Mouse (Mus musculus) hindbrain, postnatal 0 days (tissue): Measurements from ENCODE around the gene Cmtm8. TPM values are rescaled to one million over a fixed set of nuclear protein-coding genes. Genes with fewer than 3 reads are reported as not detected.

Source experiments
- ATAC-seq: fragments of 200-750 bp; cut with Nextera tagmentation; 2 replicates; pipeline ENCODE4 v1.8.0; 2017; ENCODE audit warnings: mild to moderate bottlenecking, moderate TSS enrichment, moderate library complexity
- DNase-seq: peaks from one replicate; pipeline ENCODE4 v3.0.0-alpha.2; 2015; ENCODE audit warnings: low spot score
- H3K27ac ChIP-seq: fragments of 300-500 bp; sonication (generic); 2 replicates; pipeline ENCODE4 v1.5.1; 2014; ENCODE audit warnings: mild to moderate bottlenecking
- H3K27me3 ChIP-seq: fragments of 300-500 bp; sonication (generic); 2 replicates; pipeline ENCODE4 v1.6.1; 2014; ENCODE audit warnings: low read length, mixed read lengths; ENCODE audit not compliant: insufficient read depth
- H3K36me3 ChIP-seq: fragments of 300-500 bp; sonication (generic); 2 replicates; pipeline ENCODE4 v1.6.1; 2014; ENCODE audit warnings: low read length, mixed read lengths; ENCODE audit not compliant: insufficient read depth
- H3K4me1 ChIP-seq: fragments of 300-500 bp; sonication (generic); 2 replicates; pipeline ENCODE4 v1.6.1; 2014; ENCODE audit warnings: antibody characterized with exemption, low read length, mixed read lengths; ENCODE audit not compliant: insufficient read depth
- H3K4me2 ChIP-seq: fragments of 300-500 bp; sonication (generic); 2 replicates; pipeline ENCODE4 v1.6.1; 2014; ENCODE audit warnings: low read depth, mild to moderate bottlenecking, low read length, moderate library complexity, mixed read lengths
- H3K4me3 ChIP-seq: fragments of 300-500 bp; sonication (generic); 2 replicates; pipeline ENCODE4 v1.5.1; 2014; ENCODE audit warnings: low read length
- H3K9ac ChIP-seq: fragments of 300-500 bp; sonication (generic); replicated peaks from 2 replicates; pipeline ENCODE4 v1.6.1; 2014; ENCODE audit warnings: mild to moderate bottlenecking, low read length, moderate library complexity, mixed read lengths
- H3K9me3 ChIP-seq: fragments of 300-500 bp; sonication (generic); 2 replicates; pipeline ENCODE4 v1.6.1; 2016; ENCODE audit warnings: low read length, mixed read lengths
- CTCF ChIP-seq: IDR thresholded peaks from 2 replicates; pipeline ENCODE4 v1.5.1; 2016; ENCODE audit warnings: antibody characterized with exemption, control low read depth, low read depth
- WGBS: fragments of 180-500 bp; shearing (Covaris S2); extraction: QIAGEN DNeasy Blood & Tissue Kit; methylation state at CpG from one replicate; pipeline ENCODE4 v1.1.7; 2014; 5-methylcytosine and 5-hydroxymethylcytosine counted together
- polyA plus RNA-seq: library from polyadenylated mRNA; unstranded; fragments of >200 nt; fragmentation: Nextera tagmentation; extraction: Ambion mirVana; gene quantifications from 2 replicates; pipeline ENCODE4 v1.2.1, GENCODE M21; 2015
- total RNA-seq: library from RNA; depleted of rRNA; stranded (reverse); fragments of >200 nt; gene quantifications from 2 replicates; pipeline ENCODE4 v1.2.3, GENCODE M21; 2014

Gene Cmtm8
- total and polyA plus RNA-seq, 2 experiments from 2014 or later, result 5.9 to 6.6 TPM

DNA sequence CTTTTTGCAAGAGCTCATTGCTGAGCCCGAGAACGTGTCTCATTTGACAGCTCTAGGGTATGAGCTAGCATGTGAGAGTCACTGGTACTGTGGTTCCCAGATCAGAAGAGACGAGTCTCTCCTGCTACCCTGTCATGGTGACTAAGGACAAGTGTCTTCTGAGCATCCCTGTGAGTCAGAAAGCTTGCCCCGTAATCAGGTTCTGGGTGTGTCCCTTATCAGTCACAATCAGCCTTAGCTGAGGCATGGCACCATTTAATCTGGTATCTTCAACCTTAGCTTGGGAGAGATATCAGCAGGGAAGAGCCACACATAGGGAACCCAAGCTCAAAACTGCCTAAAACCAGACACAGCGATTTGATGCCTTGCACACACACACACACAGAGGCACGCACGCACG lies 55.3 kb downstream of the Cmtm8 start:
- Histone ChIP-seq H3K9ac (no peak overlapping the region), H3K4me2 (no peak overlapping the region), H3K36me3 (no peaks in the 10 kb centered on the region), H3K4me3 (no peak overlapping the region), H3K27ac (no peak overlapping the region), H3K4me1 (no peaks in the 10 kb centered on the region), H3K27me3 (no peaks in the 10 kb centered on the region; the same call in 1 of the 2 replicates), H3K9me3 (no peaks in the 10 kb centered on the region)
- ATAC-seq (no peak), DNase-seq (no peak)
- no peak for TF ChIP-seq CTCF
- WGBS, result 92% methylated on average over 8 of the region's 8 CpGs

DNA sequence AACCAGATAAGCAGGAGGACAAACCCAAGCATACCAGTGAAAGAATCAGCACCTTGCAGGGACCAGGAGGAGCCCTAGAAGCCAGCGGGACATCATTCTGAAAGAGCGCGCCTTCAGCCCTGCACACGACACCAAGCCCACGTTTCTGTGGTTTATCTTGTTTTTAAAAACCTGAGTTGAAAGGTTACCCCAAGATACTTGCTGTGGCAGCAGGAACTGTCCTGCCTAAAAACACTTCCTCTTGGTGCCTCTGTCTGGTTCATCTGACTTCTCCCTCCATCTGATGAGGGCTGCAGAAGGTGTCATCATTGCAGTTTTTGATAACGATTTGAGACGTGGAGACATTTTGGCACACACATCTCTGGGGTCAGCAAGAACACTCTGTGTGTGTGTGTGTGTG lies 56.2 kb downstream of the Cmtm8 start:
- no peak overlapping the region for H3K9ac ChIP-seq
- WGBS, result 94% methylated on average over 7 of the region's 7 CpGs
- no peak overlapping the region for H3K4me3 ChIP-seq
- DNase-seq (no peak), ATAC-seq (no peak)
- H3K4me1 ChIP-seq, result no peaks in the 10 kb centered on the region
- no peaks in the 10 kb centered on the region for H3K36me3 ChIP-seq
- no peak overlapping the region for H3K4me2 ChIP-seq
- H3K27ac ChIP-seq, result no peak overlapping the region
- H3K9me3 ChIP-seq, result no peaks in the 10 kb centered on the region
- H3K27me3 ChIP-seq, result no peaks in the 10 kb centered on the region; the same call in 1 of the 2 replicates
- TF ChIP-seq CTCF, result no peak

DNA sequence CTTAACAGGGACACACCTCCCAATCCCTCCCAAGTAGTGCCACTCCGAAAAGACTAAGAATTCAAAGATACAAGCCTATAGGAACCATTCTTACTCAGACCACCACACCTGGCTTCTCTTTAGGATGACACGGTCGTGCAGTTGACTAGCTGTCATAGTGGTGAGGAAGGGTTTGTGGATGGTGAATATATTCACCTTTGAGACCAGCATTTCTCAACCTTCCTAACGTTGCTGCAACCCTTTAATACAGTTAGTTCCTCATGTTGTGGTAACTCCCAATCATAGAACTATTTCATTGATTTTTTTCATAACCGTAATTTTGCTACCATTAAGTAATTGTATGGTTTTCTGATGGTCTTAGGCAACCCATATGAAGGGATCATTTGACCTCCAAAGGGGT lies 56.8 kb downstream of the Cmtm8 start:
- H3K9ac ChIP-seq, result no peak overlapping the region
- no peaks in the 10 kb centered on the region for H3K9me3 ChIP-seq
- DNase-seq (no peak), ATAC-seq (no peak)
- no peaks in the 10 kb centered on the region for H3K4me1 ChIP-seq
- 95% methylated on average over 5 of the region's 5 CpGs for WGBS
- no peak for TF ChIP-seq CTCF
- H3K4me3 ChIP-seq, result no peak overlapping the region
- H3K4me2 ChIP-seq, result no peak overlapping the region
- H3K36me3 ChIP-seq, result no peaks in the 10 kb centered on the region
- no peak overlapping the region for H3K27ac ChIP-seq
- no peaks in the 10 kb centered on the region; the same call in 1 of the 2 replicates for H3K27me3 ChIP-seq

DNA sequence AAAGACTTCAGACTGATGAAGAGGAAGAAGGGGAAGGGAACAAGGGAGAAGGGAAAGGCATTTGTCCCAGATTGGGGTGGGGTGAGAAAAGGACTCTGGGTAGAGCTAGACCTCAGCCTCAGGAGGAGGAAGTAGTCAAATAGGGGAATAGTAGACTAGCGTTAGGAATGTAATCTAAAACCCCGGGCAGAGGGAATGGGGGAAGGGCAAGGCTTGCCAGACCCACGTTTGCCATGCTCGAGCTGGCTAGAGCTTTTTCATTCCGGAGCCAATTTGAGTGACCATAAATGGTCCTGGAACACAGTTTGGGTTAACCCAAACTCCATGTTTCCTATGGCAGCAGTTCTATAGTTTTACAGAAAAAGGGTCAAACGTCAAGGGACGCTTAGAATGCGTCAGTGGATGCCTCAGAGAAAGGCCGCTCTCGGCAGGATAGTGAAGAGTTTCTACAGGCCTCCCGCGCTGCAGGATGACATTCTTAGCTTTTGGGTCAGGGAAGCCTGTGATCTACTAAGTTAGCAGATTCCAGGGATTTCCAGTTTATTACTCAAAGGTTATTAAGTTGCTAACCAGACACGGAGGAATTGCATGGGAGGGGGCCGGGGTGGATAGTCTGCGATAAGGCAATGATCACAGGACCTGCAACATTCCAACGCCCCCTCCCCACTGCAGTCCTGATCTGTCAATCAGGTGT lies 58.4 kb downstream of the Cmtm8 start:
- H3K4me2 ChIP-seq, result no peak overlapping the region
- no peak for DNase-seq
- no peak overlapping the region for H3K9ac ChIP-seq
- TF ChIP-seq CTCF, result no peak
- peaks cover 3% of the 10 kb centered on the region; the same call in 1 of the 2 replicates for H3K27me3 ChIP-seq
- H3K4me3 ChIP-seq, result no peak overlapping the region
- H3K9me3 ChIP-seq, result no peaks in the 10 kb centered on the region
- no peaks in the 10 kb centered on the region for H3K4me1 ChIP-seq
- ATAC-seq, result no peak
- no peaks in the 10 kb centered on the region for H3K36me3 ChIP-seq
- H3K27ac ChIP-seq, result no peak overlapping the region
- 21% methylated on average over 16 of the region's 16 CpGs for WGBS

DNA sequence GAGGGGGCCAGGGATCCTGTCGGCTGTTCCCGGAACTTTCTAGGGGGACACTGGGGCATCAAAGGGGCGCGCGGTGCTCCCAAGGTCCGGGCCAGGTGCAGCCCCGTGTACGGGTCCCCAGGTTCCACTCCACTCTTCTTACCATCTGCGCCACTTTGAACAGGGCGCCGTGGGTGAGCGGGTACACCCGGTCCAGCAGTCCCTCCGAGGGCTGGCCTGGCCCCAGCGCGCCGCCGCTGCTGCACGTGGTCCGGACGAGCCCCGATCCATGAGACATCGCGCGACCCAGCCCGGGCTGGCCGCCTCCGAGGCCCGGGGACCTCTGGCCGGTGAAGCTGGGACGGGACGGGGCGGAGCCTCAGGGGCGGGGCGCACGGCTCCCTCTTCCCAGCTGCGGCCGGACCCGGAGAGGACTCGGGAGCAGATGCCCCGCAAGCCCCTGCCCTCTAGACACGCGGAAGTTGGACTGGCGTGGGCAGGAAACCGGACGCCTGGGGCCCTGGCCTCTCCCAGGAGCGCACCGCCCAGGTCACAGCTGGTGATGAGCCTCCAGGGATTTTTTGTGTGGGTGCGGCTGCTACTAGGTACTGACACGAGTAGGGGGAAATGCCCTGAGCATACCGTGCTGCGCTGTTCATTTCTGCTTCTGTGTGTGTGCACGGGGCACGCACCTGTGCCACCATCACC lies 62.3 kb downstream of the Cmtm8 start, which contains the start of gene Cmtm7:
Gene Cmtm7, minus strand, starts transcription at position 331 of the 687 bp plus-strand sequence.
- Histone ChIP-seq H3K4me3 (peak within 1 kb of the TSS; percentile 47), H3K9ac (peak within 1 kb of the TSS; percentile 45), H3K4me1 (no peaks in the 10 kb centered on the region), H3K27me3 (peaks cover 3% of the 10 kb centered on the region; the same call in 1 of the 2 replicates), H3K27ac (peak within 1 kb of the TSS; percentile 62; the same call in 1 of the 2 replicates), H3K36me3 (no peaks in the 10 kb centered on the region), H3K9me3 (no peaks in the 10 kb centered on the region), H3K4me2 (peak within 1 kb of the TSS; percentile 92)
- 3% methylated on average over 52 of the region's 54 CpGs for WGBS
- no peak for TF ChIP-seq CTCF
- peak; percentile 35 for DNase-seq
- peak; percentile 76 for ATAC-seq

DNA sequence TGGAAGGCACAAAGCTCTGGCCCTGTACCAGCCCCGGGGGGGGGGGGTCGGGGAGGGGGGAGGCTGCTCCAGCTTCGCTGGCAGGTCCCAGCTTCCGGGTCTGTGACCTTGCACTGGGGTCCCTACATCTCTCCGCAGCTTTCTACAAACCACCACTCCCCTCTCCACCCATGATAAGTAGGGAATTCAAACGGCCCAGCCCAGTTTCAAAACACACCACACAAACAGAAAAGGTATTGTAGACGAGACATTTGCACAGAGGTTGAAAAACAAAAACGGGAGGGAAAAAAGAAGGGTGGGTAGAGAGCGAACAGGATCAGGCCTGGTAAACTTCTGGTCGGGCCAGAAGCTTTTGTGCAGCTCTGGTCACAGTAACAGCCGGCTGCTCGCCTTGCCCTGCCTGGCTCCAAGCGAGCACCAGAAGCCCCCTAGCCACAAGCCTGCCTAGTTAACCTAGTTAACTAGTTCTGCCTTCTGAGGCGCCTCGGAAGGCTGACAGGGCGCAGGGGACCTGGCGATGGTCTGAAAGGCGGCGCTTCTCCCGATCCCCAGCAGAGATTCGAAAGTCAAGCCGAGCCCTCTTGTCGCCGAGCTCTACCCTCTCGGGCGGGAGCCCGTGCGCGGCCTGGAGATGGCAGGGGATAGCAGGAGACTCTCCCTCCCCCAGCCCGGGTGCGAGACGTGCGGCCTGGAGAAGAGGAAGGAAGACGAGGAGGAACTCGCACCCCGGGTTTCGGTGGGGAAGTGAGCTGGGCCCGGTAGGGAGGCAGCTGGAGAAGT lies 63.0 kb downstream of the Cmtm8 start:
- WGBS, result 5% methylated on average over 38 of the region's 38 CpGs
- Histone ChIP-seq H3K9ac (peak overlapping the region; percentile 45), H3K4me2 (peak overlapping the region; percentile 92), H3K4me1 (no peaks in the 10 kb centered on the region), H3K27me3 (peaks cover 3% of the 10 kb centered on the region; the same call in 1 of the 2 replicates), H3K27ac (peak overlapping the region; percentile 62; the same call in 1 of the 2 replicates), H3K9me3 (no peaks in the 10 kb centered on the region), H3K36me3 (no peaks in the 10 kb centered on the region), H3K4me3 (peak overlapping the region; percentile 47)
- TF ChIP-seq CTCF, result no peak
- ATAC-seq, result peak; percentile 30; the same call in 1 of the 2 replicates
- DNase-seq, result no peak
